Mouse (Mus musculus) limb, embryonic 15.5 days (tissue): ENCODE results near the gene Soat1. TPM values are rescaled to one million over a fixed set of nuclear protein-coding genes. Genes with fewer than 3 reads are reported as not detected.

Experiments
- ATAC-seq: fragments of 200-750 bp; cut with Nextera tagmentation; 2 replicates; pipeline ENCODE4 v1.8.0; 2017; ENCODE audit warnings: low read depth, moderate TSS enrichment; ENCODE audit not compliant: insufficient number of reproducible peaks, low FRiP score, low TSS enrichment
- H3K27ac ChIP-seq: fragments of 300-500 bp; sonication (generic); 2 replicates; pipeline ENCODE4 v1.5.1; 2015; ENCODE audit warnings: moderate library complexity, mild to moderate bottlenecking, inconsistent platforms
- H3K27me3 ChIP-seq: fragments of 300-500 bp; sonication (generic); 2 replicates; pipeline ENCODE4 v1.6.1; 2015; ENCODE audit warnings: inconsistent platforms
- H3K36me3 ChIP-seq: fragments of 300-500 bp; sonication (generic); 2 replicates; pipeline ENCODE4 v1.6.1; 2015; ENCODE audit warnings: inconsistent platforms
- H3K4me1 ChIP-seq: fragments of 300-500 bp; sonication (generic); 2 replicates; pipeline ENCODE4 v1.6.1; 2015; ENCODE audit warnings: inconsistent platforms
- H3K4me2 ChIP-seq: fragments of 300-500 bp; sonication (generic); 2 replicates; pipeline ENCODE4 v1.6.1; 2015; ENCODE audit warnings: mild to moderate bottlenecking, inconsistent platforms
- H3K4me3 ChIP-seq: fragments of 300-500 bp; sonication (generic); 2 replicates; pipeline ENCODE4 v1.5.1; 2015; ENCODE audit warnings: mild to moderate bottlenecking, inconsistent platforms
- H3K9ac ChIP-seq: fragments of 300-500 bp; sonication (generic); 2 replicates; pipeline ENCODE4 v1.6.1; 2015; ENCODE audit warnings: inconsistent platforms
- H3K9me3 ChIP-seq: fragments of 300-500 bp; sonication (generic); 2 replicates; pipeline ENCODE4 v1.6.1; 2016; ENCODE audit warnings: inconsistent platforms
- WGBS: fragments of 180-500 bp; shearing (Covaris S2); methylation state at CpG from one replicate; pipeline ENCODE4 v1.1.7; 2015; 5-methylcytosine and 5-hydroxymethylcytosine counted together
- polyA plus RNA-seq: library from polyadenylated mRNA; unstranded; fragments of >200 nt; fragmentation: Nextera tagmentation; extraction: Ambion mirVana; gene quantifications from 2 replicates; pipeline ENCODE4 v1.2.1, GENCODE M21; 2015

Gene Soat1
- polyA plus RNA-seq, 1 experiment from 2014 or later = 26.0 TPM

- H3K4me3 ChIP-seq = no peak overlapping the region
- WGBS = 60% methylated on average over 12 of the region's 12 CpGs
- ATAC-seq = no peak
- no peak overlapping the region for H3K9ac ChIP-seq
- H3K4me1 ChIP-seq = no peaks in the 10 kb centered on the region
- no peak overlapping the region for H3K27ac ChIP-seq
- no peaks in the 10 kb centered on the region for H3K9me3 ChIP-seq
- no peaks in the 10 kb centered on the region for H3K27me3 ChIP-seq
- H3K4me2 ChIP-seq = no peak overlapping the region
- H3K36me3 ChIP-seq = peaks cover 19% of the 10 kb centered on the region; the same call in 1 of the 2 replicates
Observed at GRCm38 (mm10) chr1:156462273-156462991, 11.7 kb downstream of the Soat1 start.

GRCm38 (mm10) chr1:156461036-156461435 is 13.1 kb downstream of the Soat1 start:
- 38% methylated on average over 6 of the region's 6 CpGs for WGBS
- H3K4me2 ChIP-seq = no peak overlapping the region

GRCm38 (mm10) chr1:156460216-156460615 is 13.9 kb downstream of the Soat1 start:
- H3K27ac ChIP-seq = no peak overlapping the region
- no peaks in the 10 kb centered on the region for H3K4me1 ChIP-seq
- H3K4me2 ChIP-seq = no peak overlapping the region
- H3K36me3 ChIP-seq = peaks cover 3% of the 10 kb centered on the region; the same call in 1 of the 2 replicates
- H3K4me3 ChIP-seq = no peak overlapping the region
- H3K9me3 ChIP-seq = no peaks in the 10 kb centered on the region
- no peaks in the 10 kb centered on the region for H3K27me3 ChIP-seq
- WGBS = 87% methylated on average over 4 of the region's 4 CpGs
- ATAC-seq = no peak
- H3K9ac ChIP-seq = no peak overlapping the region

More at GRCm38 (mm10) chr1:156461036-156461435, 13.1 kb downstream of the Soat1 start:
- no peak for ATAC-seq
- Histone ChIP-seq H3K27me3 (no peaks in the 10 kb centered on the region), H3K27ac (no peak overlapping the region), H3K4me3 (no peak overlapping the region), H3K36me3 (peaks cover 11% of the 10 kb centered on the region; the same call in 1 of the 2 replicates), H3K9me3 (no peaks in the 10 kb centered on the region), H3K4me1 (no peaks in the 10 kb centered on the region), H3K9ac (no peak overlapping the region)

GRCm38 (mm10) chr1:156459690-156460089 is 14.4 kb downstream of the Soat1 start:
- ATAC-seq = no peak
- H3K4me1 ChIP-seq = no peaks in the 10 kb centered on the region
- no peaks in the 10 kb centered on the region for H3K9me3 ChIP-seq
- H3K27ac ChIP-seq = no peak overlapping the region
- no peaks in the 10 kb centered on the region for H3K27me3 ChIP-seq
- H3K4me2 ChIP-seq = no peak overlapping the region
- 67% methylated on average over 3 of the region's 3 CpGs for WGBS
- H3K4me3 ChIP-seq = no peak overlapping the region
- 0 out of 2 replicates have a peak, but pooled peaks cover 3% of the 10 kb centered on the region for H3K36me3 ChIP-seq
- H3K9ac ChIP-seq = no peak overlapping the region

- H3K9ac ChIP-seq = no peak overlapping the region
- no peaks in the 10 kb centered on the region for H3K9me3 ChIP-seq
- no peak overlapping the region for H3K27ac ChIP-seq
- H3K4me2 ChIP-seq = no peak overlapping the region
- WGBS = 79% methylated on average over 8 of the region's 8 CpGs
- 0 out of 2 replicates have a peak, but pooled peaks cover 3% of the 10 kb centered on the region for H3K36me3 ChIP-seq
- no peak overlapping the region for H3K4me3 ChIP-seq
- no peaks in the 10 kb centered on the region for H3K4me1 ChIP-seq
- no peak for ATAC-seq
- no peaks in the 10 kb centered on the region for H3K27me3 ChIP-seq
Observed at GRCm38 (mm10) chr1:156458391-156459060, 15.6 kb downstream of the Soat1 start.

GRCm38 (mm10) chr1:156455005-156455758 is 18.9 kb downstream of the Soat1 start:
- no peaks in the 10 kb centered on the region for H3K27me3 ChIP-seq
- ATAC-seq = no peak
- H3K4me2 ChIP-seq = no peak overlapping the region
- WGBS = 92% methylated on average over 2 of the region's 2 CpGs
- H3K27ac ChIP-seq = no peak overlapping the region
- 0 out of 2 replicates have a peak, but pooled peaks cover 3% of the 10 kb centered on the region for H3K36me3 ChIP-seq
- no peaks in the 10 kb centered on the region for H3K9me3 ChIP-seq
- no peaks in the 10 kb centered on the region for H3K4me1 ChIP-seq
- no peak overlapping the region for H3K4me3 ChIP-seq
- H3K9ac ChIP-seq = no peak overlapping the region

GRCm38 (mm10) chr1:156454384-156454783 is 19.7 kb downstream of the Soat1 start:
- Histone ChIP-seq H3K4me1 (no peaks in the 10 kb centered on the region), H3K9me3 (no peaks in the 10 kb centered on the region), H3K36me3 (0 out of 2 replicates have a peak, but pooled peaks cover 3% of the 10 kb centered on the region), H3K9ac (no peak overlapping the region), H3K4me2 (no peak overlapping the region), H3K4me3 (no peak overlapping the region), H3K27ac (no peak overlapping the region), H3K27me3 (no peaks in the 10 kb centered on the region)
- 56% methylated on average over 7 of the region's 7 CpGs for WGBS
- ATAC-seq = no peak

GRCm38 (mm10) chr1:156453876-156454275 is 20.3 kb downstream of the Soat1 start:
- Histone ChIP-seq H3K9ac (no peak overlapping the region), H3K9me3 (no peaks in the 10 kb centered on the region), H3K4me3 (no peak overlapping the region), H3K4me1 (no peaks in the 10 kb centered on the region), H3K27ac (no peak overlapping the region), H3K36me3 (0 out of 2 replicates have a peak, but pooled peaks cover 3% of the 10 kb centered on the region), H3K27me3 (no peaks in the 10 kb centered on the region), H3K4me2 (no peak overlapping the region)
- WGBS = 80% methylated on average over 10 of the region's 10 CpGs
- no peak for ATAC-seq

GRCm38 (mm10) chr1:156450478-156450877 is 23.7 kb downstream of the Soat1 start:
- H3K9me3 ChIP-seq = no peaks in the 10 kb centered on the region
- no peak for ATAC-seq
- H3K4me3 ChIP-seq = no peak overlapping the region
- H3K9ac ChIP-seq = no peak overlapping the region
- WGBS = 44% methylated on average over 4 of the region's 4 CpGs
- H3K27me3 ChIP-seq = no peaks in the 10 kb centered on the region
- no peak overlapping the region for H3K4me2 ChIP-seq
- no peaks in the 10 kb centered on the region for H3K36me3 ChIP-seq
- no peak overlapping the region for H3K27ac ChIP-seq
- H3K4me1 ChIP-seq = no peaks in the 10 kb centered on the region

GRCm38 (mm10) chr1:156449691-156450090 is 24.4 kb downstream of the Soat1 start:
- Histone ChIP-seq H3K9ac (no peak overlapping the region), H3K27me3 (no peaks in the 10 kb centered on the region), H3K27ac (no peak overlapping the region), H3K4me1 (no peaks in the 10 kb centered on the region), H3K9me3 (no peaks in the 10 kb centered on the region), H3K4me3 (no peak overlapping the region), H3K36me3 (no peaks in the 10 kb centered on the region), H3K4me2 (no peak overlapping the region)
- ATAC-seq = no peak
- 77% methylated on average over 17 of the region's 17 CpGs for WGBS

GRCm38 (mm10) chr1:156449089-156449488 is 25.0 kb downstream of the Soat1 start:
- Histone ChIP-seq H3K4me1 (no peaks in the 10 kb centered on the region), H3K4me2 (no peak overlapping the region), H3K4me3 (no peak overlapping the region), H3K27ac (no peak overlapping the region), H3K36me3 (no peaks in the 10 kb centered on the region), H3K9me3 (no peaks in the 10 kb centered on the region), H3K27me3 (no peaks in the 10 kb centered on the region), H3K9ac (no peak overlapping the region)
- no peak for ATAC-seq
- WGBS = 77% methylated on average over 7 of the region's 7 CpGs

GRCm38 (mm10) chr1:156445049-156445448 is 29.1 kb downstream of the Soat1 start:
- H3K4me1 ChIP-seq = no peaks in the 10 kb centered on the region
- no peak overlapping the region for H3K4me2 ChIP-seq
- H3K4me3 ChIP-seq = no peak overlapping the region
- H3K27ac ChIP-seq = peak overlapping the region; percentile 6; the same call in 1 of the 2 replicates
- WGBS = 69% methylated on average over 1 of the region's 1 CpGs
- no peak for ATAC-seq
- H3K9me3 ChIP-seq = no peaks in the 10 kb centered on the region
- H3K36me3 ChIP-seq = peaks cover 17% of the 10 kb centered on the region
- no peak overlapping the region for H3K9ac ChIP-seq
- H3K27me3 ChIP-seq = no peaks in the 10 kb centered on the region
